Mouse (Mus musculus) heart, embryonic 12.5 days (tissue): ENCODE measurements at regions not wholly inside any gene's neighbourhood (a gene's known extent, or its start where the extent isn't known, plus 50 kb on each side); places are given as distances from the start of the nearest gene placed in this dataset.

ENCODE experiments used
- ATAC-seq: fragments of 200-750 bp; cut with Nextera tagmentation; 2 replicates; pipeline ENCODE4 v1.8.0; 2017; ENCODE audit warnings: moderate TSS enrichment, moderate library complexity; ENCODE audit not compliant: insufficient number of reproducible peaks, low FRiP score
- H3K27ac ChIP-seq: fragments of 300-500 bp; sonication (generic); 2 replicates; pipeline ENCODE4 v1.5.1; 2016; ENCODE audit warnings: mild to moderate bottlenecking, moderate library complexity; ENCODE audit not compliant: poor library complexity, severe bottlenecking
- H3K27me3 ChIP-seq: fragments of 300-500 bp; sonication (generic); replicated peaks from 2 replicates; pipeline ENCODE4 v1.6.1; 2016; ENCODE audit warnings: mild to moderate bottlenecking, moderate library complexity
- H3K36me3 ChIP-seq: fragments of 300-500 bp; sonication (generic); 2 replicates; pipeline ENCODE4 v1.6.1; 2016; ENCODE audit warnings: mild to moderate bottlenecking, moderate library complexity
- H3K4me1 ChIP-seq: fragments of 300-500 bp; sonication (generic); replicated peaks from 2 replicates; pipeline ENCODE4 v1.6.1; 2016; ENCODE audit warnings: mild to moderate bottlenecking
- H3K4me2 ChIP-seq: fragments of 300-500 bp; sonication (generic); 2 replicates; pipeline ENCODE4 v1.6.1; 2016; ENCODE audit warnings: mild to moderate bottlenecking, moderate library complexity
- H3K4me3 ChIP-seq: fragments of 300-500 bp; sonication (generic); 2 replicates; pipeline ENCODE4 v1.5.1; 2016; ENCODE audit warnings: mild to moderate bottlenecking
- H3K9ac ChIP-seq: fragments of 300-500 bp; sonication (generic); 2 replicates; pipeline ENCODE4 v1.6.1; 2016; ENCODE audit warnings: mild to moderate bottlenecking, moderate library complexity
- H3K9me3 ChIP-seq: fragments of 300-500 bp; sonication (generic); replicated peaks from 2 replicates; pipeline ENCODE4 v1.6.1; 2016; ENCODE audit warnings: mild to moderate bottlenecking, moderate library complexity
- WGBS: fragments of 180-500 bp; shearing (Covaris S2); methylation state at CpG from one replicate; pipeline ENCODE4 v1.1.7; 2016; 5-methylcytosine and 5-hydroxymethylcytosine counted together

DNA sequence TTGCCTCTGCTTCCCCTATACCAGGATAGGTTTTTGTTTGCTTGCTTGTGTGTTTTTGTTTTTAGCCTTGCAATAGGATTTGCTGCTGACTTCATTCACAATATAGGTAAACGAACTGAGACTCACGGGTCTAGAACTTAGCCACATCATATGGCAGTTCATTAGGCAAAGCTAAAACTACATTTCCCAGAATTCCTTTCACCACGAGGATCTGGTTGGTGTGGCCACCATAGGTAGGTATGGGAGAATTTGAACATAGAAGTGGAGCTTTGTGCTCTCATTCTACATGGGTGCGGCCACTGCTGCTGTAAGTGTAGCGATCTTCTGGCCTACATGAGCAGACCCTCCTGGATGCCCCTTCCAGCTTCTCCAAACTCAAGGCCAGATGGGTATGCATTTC is 108.8 kb downstream of the 3100002H09Rik start:
- no peak for ATAC-seq
- H3K4me1 ChIP-seq, result no peaks in the 10 kb centered on the region
- no peaks in the 10 kb centered on the region for H3K9me3 ChIP-seq
- no peak overlapping the region for H3K4me2 ChIP-seq
- 71% methylated on average over 5 of the region's 5 CpGs for WGBS
- H3K4me3 ChIP-seq, result no peak overlapping the region
- peaks cover 6% of the 10 kb centered on the region; the same call in 1 of the 2 replicates for H3K27me3 ChIP-seq
- H3K9ac ChIP-seq, result no peak overlapping the region
- no peak overlapping the region for H3K27ac ChIP-seq
- H3K36me3 ChIP-seq, result no peaks in the 10 kb centered on the region

DNA sequence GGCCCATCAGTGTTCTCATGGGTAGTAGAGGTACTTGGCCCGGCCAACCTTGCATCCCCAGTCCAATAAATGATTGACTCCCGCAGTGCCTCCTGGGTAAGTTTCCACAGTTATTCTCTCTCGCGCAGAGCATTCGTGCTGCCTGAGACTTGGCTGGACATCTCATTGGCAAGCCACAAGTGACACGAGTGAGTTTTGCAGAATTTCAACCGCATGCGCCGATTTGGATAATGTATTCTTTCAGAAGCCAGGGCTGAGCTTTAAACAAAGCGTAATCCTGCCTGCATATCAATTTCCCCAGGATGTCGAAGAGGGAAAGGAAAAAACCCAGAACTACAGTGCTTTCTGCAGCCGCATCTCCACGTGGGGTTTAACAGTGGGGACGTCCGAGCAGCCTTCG is 112.6 kb downstream of the 3100002H09Rik start:
- Histone ChIP-seq H3K36me3 (no peaks in the 10 kb centered on the region), H3K4me3 (no peak overlapping the region), H3K4me2 (no peak overlapping the region), H3K27ac (no peak overlapping the region), H3K4me1 (no peaks in the 10 kb centered on the region), H3K9me3 (no peaks in the 10 kb centered on the region), H3K27me3 (peaks cover 20% of the 10 kb centered on the region), H3K9ac (no peak overlapping the region)
- ATAC-seq, result no peak
- WGBS, result 60% methylated on average over 16 of the region's 16 CpGs

DNA sequence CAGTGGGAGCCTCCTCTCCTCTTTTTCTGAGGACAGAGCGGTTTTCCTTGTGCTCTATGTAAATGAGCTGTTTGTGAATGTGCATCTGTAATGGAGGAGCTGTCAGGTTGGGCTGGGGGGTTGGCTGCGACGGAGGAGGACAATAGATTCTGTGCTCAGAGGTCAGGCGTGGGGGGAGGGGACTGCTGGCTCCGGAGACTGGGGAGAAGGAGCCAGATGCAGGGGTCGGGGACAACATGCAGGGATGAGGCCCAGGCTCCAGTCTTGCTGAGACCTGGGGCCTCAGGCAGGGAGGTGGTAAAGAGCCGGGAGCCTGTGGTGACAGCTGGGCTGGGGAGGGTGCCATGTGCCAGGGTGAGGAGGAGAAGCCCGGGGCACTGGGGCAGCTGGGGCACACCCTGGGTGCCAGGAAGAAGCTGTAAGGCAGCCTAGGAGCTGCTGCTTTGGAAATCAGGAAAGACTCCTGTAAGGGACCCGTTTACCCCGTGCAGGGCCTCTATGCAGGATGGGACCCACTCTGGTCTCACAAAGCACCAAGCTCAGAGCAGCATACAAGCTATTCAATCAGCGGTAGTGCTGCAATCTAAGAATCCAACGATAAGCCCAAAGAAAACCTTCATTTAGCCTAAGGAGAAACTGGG is 124.5 kb downstream of the 3100002H09Rik start:
- 11% methylated on average over 12 of the region's 12 CpGs for WGBS
- Histone ChIP-seq H3K4me1 (peaks cover 6% of the 10 kb centered on the region), H3K27ac (no peak overlapping the region), H3K36me3 (no peaks in the 10 kb centered on the region), H3K27me3 (peaks cover 49% of the 10 kb centered on the region), H3K9me3 (peaks cover 17% of the 10 kb centered on the region), H3K4me3 (no peak overlapping the region), H3K4me2 (no peak overlapping the region), H3K9ac (no peak overlapping the region)
- no peak for ATAC-seq

GRCm38 (mm10) chr4:124484613-124485586 is 125.7 kb downstream of the 3100002H09Rik start:
- no peak overlapping the region for H3K4me2 ChIP-seq
- peaks cover 58% of the 10 kb centered on the region for H3K27me3 ChIP-seq
- H3K4me1 ChIP-seq, result peaks cover 6% of the 10 kb centered on the region
- H3K36me3 ChIP-seq, result no peaks in the 10 kb centered on the region
- H3K27ac ChIP-seq, result no peak overlapping the region
- WGBS, result 35% methylated on average over 19 of the region's 19 CpGs
- no peak overlapping the region for H3K9ac ChIP-seq
- no peak for ATAC-seq
- no peak overlapping the region for H3K4me3 ChIP-seq
- peaks cover 13% of the 10 kb centered on the region for H3K9me3 ChIP-seq

DNA sequence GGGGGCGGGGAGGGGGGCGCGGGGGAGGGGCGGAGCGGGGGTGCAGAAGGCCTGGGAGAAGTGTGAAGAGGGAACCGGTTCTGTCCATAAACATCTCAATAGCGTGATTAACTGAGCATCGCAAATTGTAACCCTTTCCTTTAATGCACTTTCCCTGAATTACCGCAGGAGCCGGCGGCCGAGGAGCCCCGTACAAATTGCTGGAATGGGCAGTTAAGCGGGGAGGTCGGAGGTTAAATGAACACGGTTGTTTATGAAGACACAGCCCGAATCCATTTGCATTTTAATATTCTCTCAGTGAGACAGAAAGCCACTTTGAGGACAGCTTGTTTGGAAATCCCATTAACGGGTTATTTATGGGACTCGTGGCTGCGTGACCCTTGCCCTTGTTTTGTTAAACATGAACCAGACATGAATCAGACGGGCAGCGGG is 132.7 kb downstream of the 3100002H09Rik start:
- H3K27ac ChIP-seq, result no peak overlapping the region
- no peak overlapping the region for H3K9ac ChIP-seq
- H3K36me3 ChIP-seq, result no peaks in the 10 kb centered on the region
- peaks cover 68% of the 10 kb centered on the region for H3K27me3 ChIP-seq
- peak overlapping the region; percentile 12; the same call in 1 of the 2 replicates for H3K4me3 ChIP-seq
- H3K4me1 ChIP-seq, result peaks cover 11% of the 10 kb centered on the region
- peak overlapping the region; percentile 53 for H3K4me2 ChIP-seq
- H3K9me3 ChIP-seq, result no peaks in the 10 kb centered on the region
- 4% methylated on average over 20 of the region's 22 CpGs for WGBS
- ATAC-seq, result no peak

- Histone ChIP-seq H3K27ac (no peak overlapping the region), H3K4me2 (peak overlapping the region; percentile 53), H3K9ac (no peak overlapping the region), H3K9me3 (no peaks in the 10 kb centered on the region), H3K36me3 (no peaks in the 10 kb centered on the region), H3K4me3 (peak overlapping the region; percentile 12; the same call in 1 of the 2 replicates), H3K4me1 (peaks cover 11% of the 10 kb centered on the region), H3K27me3 (peaks cover 64% of the 10 kb centered on the region)
- ATAC-seq, result no peak
- WGBS, result 27% methylated on average over 14 of the region's 14 CpGs
Measured at GRCm38 (mm10) chr4:124477359-124477868, 133.2 kb downstream of the 3100002H09Rik start.

- H3K27me3 ChIP-seq, result peaks cover 21% of the 10 kb centered on the region
- no peaks in the 10 kb centered on the region for H3K4me1 ChIP-seq
- no peak overlapping the region for H3K9ac ChIP-seq
- H3K4me3 ChIP-seq, result no peak overlapping the region
- no peaks in the 10 kb centered on the region for H3K36me3 ChIP-seq
- H3K27ac ChIP-seq, result no peak overlapping the region
- no peak for ATAC-seq
- H3K4me2 ChIP-seq, result no peak overlapping the region
- no peaks in the 10 kb centered on the region for H3K9me3 ChIP-seq
- WGBS, result 85% methylated on average over 18 of the region's 18 CpGs
Measured at GRCm38 (mm10) chr4:124465229-124465820, 145.3 kb downstream of the 3100002H09Rik start.

DNA sequence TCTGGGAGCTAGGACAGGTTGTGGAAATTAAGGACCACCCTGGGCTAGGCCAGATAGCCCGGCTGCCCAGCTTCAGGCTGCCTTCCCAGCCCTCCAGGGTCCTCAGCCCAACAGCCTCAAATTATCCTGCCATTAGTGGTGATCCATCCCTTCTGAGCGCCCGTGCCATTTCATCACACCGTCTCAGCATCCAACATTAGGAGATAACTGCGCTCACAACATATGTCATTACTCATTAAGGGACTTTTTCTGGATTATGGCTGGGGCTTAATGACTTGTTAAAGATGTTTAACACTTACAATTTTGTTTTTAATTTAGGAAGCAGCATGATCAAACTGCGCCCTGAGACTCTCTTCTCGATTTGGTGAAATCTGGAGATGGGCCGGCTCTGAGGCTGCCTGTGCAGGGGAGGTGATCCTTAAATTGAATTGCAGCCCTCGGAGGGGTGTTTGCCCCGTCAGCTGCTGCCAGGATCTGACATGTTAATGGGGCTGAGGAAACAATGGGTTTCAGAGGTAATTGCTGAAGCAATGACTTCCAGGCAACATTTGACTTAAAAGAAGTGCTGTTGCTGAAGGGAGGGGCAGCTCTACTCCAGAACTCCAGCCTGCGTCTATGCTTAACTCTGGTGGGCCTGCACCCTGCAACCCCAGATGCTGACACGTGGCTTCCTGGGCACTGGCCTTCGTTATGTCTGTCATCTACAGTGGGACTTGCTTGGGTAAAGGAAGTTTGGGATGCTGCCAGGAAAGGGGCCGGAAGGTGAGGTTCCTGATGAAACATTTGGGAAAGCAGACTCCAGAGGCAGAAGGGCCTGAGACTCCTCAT is 154.9 kb downstream of the 3100002H09Rik start:
- 45% methylated on average over 14 of the region's 14 CpGs for WGBS

DNA sequence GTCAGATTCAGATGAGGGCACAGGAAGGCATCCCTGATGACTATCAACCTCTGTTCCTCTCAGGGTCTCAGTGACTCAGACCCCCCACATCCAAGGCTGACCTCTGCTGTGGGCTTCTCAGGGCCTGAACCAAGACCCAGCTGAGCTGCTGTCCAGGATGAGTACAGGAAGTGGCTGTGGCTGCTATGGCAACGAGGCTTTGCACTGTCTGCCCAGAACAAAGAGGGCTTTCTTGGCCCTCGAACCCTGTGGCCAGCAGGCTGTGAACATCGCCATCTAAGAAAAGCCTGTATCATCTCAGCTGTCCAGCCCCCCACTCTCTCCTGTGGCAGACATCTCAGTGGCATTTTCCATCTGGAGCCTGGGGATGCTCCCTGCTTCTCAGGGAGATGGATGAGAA is 159.5 kb downstream of the 3100002H09Rik start:
- Histone ChIP-seq H3K4me3 (no peak overlapping the region), H3K9me3 (no peaks in the 10 kb centered on the region), H3K4me2 (no peak overlapping the region), H3K9ac (no peak overlapping the region), H3K36me3 (no peaks in the 10 kb centered on the region), H3K27ac (no peak overlapping the region), H3K4me1 (peaks cover 9% of the 10 kb centered on the region), H3K27me3 (peaks cover 8% of the 10 kb centered on the region; the same call in 1 of the 2 replicates)
- 27% methylated on average over 3 of the region's 3 CpGs for WGBS
- peak; percentile 45; the same call in 1 of the 2 replicates for ATAC-seq

More for the DNA sequence above, 154.9 kb downstream of the 3100002H09Rik start:
- ATAC-seq, result no peak
- Histone ChIP-seq H3K4me1 (peaks cover 15% of the 10 kb centered on the region), H3K9me3 (no peaks in the 10 kb centered on the region), H3K36me3 (no peaks in the 10 kb centered on the region), H3K4me3 (no peak overlapping the region), H3K9ac (no peak overlapping the region), H3K27ac (no peak overlapping the region), H3K27me3 (peaks cover 13% of the 10 kb centered on the region), H3K4me2 (no peak overlapping the region)

- no peak overlapping the region for H3K4me2 ChIP-seq
- no peak overlapping the region for H3K27ac ChIP-seq
- no peak overlapping the region for H3K9ac ChIP-seq
- peaks cover 8% of the 10 kb centered on the region; the same call in 1 of the 2 replicates for H3K4me1 ChIP-seq
- 67% methylated on average over 8 of the region's 8 CpGs for WGBS
- ATAC-seq, result no peak
- no peak overlapping the region for H3K4me3 ChIP-seq
- H3K9me3 ChIP-seq, result no peaks in the 10 kb centered on the region
- peaks cover 43% of the 10 kb centered on the region for H3K27me3 ChIP-seq
- H3K36me3 ChIP-seq, result no peaks in the 10 kb centered on the region
Measured at GRCm38 (mm10) chr4:124446615-124447014, 164.0 kb downstream of the 3100002H09Rik start.
